Mouse (Mus musculus): ENCODE measurements around the gene Fnip2. TPM values are rescaled to one million over a fixed set of nuclear protein-coding genes. Genes with fewer than 3 reads are reported as not detected.
"Not testable (repeated sequence)": the region's sequence is repeated elsewhere in the genome, so short reads cannot be mapped to it uniquely, and the experiment has no call there.

Fnip2 gene
- total RNA-seq (2015; ENCODE audit: low replicate concordance) (35.5 and 82.1 TPM in 2 replicates), total RNA-seq (2017; ENCODE audit: low replicate concordance) (93.3 and 101 TPM in 2 replicates)

GRCm38 (mm10) chr3:79567703-79568362 lies at the start of gene Fnip2:
Gene Fnip2 (minus strand): TSS chr3:79567796.
- ATAC-seq (replicated peaks; ENCODE audit: low FRiP score, poor library complexity, severe bottlenecking) = peak; percentile 94

DNA sequence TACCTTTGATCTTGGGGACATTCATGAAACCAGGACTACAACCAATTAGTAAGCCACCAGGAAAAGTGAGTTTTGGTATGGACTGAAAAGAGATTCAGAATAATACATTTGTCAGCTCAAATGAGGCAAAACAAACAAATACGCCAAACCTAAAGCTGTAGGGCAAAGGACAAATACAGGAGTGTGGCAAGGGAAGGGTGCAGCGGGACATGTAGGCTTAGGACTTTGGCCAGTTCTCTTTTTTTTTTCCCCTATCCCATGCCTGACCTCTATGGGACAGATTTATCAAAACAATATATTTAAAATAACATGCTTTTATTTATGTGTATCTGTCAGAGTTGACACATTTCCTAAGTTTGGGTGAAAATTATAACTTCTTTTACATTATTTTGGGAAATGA lies 42.3 kb upstream of the Fnip2 start:
- ATAC-seq (replicated peaks; ENCODE audit: low FRiP score, poor library complexity, severe bottlenecking) = no peak

DNA sequence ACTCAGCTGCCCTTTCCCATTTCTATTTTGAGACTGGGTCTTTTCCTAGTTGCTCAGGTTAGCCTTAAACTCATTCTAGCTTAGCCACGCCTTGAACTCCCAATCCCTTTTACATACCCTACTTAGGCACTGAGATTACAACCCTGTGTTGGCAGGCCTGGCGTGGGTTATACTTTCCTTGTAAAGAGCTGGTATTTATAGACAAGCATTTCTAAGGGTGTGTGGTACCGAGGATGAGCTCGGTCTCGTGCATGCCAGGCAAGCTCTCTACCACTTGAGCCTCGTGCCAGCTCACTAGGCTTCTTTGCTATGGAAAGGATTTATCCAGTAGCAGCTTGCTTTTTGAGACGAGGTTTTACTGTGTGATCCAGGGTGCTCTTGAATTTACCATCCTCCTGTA lies 27.9 kb upstream of the Fnip2 start:
- no peak for ATAC-seq (replicated peaks; ENCODE audit: low FRiP score, poor library complexity, severe bottlenecking)

GRCm38 (mm10) chr3:79591793-79592471 lies 24.3 kb upstream of the Fnip2 start:
- no peak for ATAC-seq (replicated peaks; ENCODE audit: low FRiP score, poor library complexity, severe bottlenecking)

GRCm38 (mm10) chr3:79590863-79591792 lies 23.5 kb upstream of the Fnip2 start, which contains the start of gene Ppid:
Gene Ppid (plus strand): TSS chr3:79591342.
- peak; percentile 92 for ATAC-seq (replicated peaks; ENCODE audit: low FRiP score, poor library complexity, severe bottlenecking)

DNA sequence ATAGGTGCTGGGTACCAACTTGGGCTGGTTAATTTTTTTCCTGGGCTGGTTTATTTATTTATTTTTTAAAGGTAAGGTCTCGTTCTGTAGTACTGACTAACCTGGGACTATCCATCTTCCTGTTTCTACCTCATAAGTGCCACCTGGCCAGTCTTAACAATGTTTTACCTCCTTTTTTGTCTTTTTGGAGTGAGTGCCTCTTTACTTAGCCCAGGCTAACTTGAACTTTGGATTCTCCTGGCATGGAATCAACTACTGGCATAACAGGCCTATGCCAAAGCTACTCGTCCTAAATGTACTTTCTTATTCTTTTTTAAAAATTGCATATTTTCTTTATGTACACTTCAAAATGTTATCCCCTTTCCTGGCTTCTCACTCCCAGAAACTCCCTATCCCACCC lies 22.1 kb upstream of the Fnip2 start:
- ATAC-seq (replicated peaks; ENCODE audit: low FRiP score, poor library complexity, severe bottlenecking) = no peak

GRCm38 (mm10) chr3:79586804-79587203 lies 19.2 kb upstream of the Fnip2 start:
- peak; percentile 84 for ATAC-seq (replicated peaks; ENCODE audit: low FRiP score, poor library complexity, severe bottlenecking)

DNA sequence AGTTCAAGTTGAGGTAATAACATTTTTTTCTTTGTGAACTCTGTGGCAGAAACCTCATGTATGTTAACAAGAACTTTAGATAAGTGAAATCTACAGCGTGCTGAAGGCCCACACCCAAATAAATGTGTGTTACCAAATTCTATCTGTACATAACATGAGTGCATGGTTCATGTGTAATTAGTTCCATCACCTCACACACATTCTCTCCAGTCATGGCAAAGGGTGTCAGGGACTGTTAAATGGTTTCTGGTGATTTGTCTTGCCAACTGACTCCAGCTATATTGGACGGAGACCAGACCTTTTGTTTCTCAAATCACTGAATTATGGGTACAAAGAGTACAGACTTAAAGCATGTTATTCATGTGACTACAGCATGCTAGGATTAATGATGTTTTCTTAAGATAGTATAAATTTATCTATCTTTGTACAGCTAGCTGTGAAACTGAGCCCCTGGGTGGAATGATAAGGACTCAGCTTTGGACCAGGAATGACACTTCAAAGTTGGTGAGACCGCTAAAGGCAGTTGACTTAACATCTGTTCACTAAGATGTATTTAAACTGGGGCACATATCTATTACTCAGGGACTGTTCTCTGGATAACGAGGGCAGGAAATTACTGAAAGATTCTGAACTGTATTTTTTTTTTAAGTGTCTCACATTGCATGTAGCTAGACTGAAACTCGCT lies 12.4 kb upstream of the Fnip2 start:
- peak; percentile 91 for ATAC-seq (replicated peaks; ENCODE audit: low FRiP score, poor library complexity, severe bottlenecking)

DNA sequence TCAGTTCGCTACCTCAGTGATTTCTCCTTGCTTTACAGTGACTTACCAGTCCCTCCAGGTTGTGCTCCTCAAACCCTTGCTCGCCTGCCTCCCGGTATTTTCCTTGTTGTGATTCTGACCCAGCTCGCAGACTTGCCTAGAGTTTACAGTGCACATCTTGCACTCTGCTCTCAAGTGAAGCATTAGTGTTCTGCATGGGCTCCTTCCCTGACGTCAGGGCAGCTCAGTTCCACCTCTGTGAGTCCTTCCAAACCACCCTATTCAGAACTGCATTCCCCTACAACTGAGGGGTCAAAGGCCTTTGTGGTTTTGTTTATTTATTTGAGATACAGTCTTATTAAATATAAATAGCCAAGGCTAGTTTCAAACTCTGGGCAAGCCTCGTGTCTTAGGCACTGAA lies 10.6 kb upstream of the Fnip2 start:
- no peak for ATAC-seq (replicated peaks; ENCODE audit: low FRiP score, poor library complexity, severe bottlenecking)

DNA sequence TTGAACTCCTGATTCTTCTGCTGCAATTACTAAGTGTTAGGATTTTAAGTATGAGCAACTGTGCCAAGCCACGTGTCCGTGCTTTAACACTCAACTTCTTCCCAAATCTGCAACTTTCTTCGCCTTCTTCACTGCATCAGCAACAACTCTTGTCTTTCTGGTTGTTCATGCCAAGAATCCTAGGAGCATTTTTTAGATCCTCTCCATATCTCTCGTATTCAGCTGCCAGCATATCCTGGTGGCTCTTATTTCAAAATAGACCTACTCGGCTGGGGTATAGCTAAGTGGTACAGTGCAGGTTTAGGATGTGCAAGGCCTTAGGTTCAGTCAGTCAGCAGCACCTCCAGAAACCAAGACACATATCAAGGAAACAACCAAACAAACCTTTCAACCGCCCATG lies 10.0 kb upstream of the Fnip2 start:
- no peak for ATAC-seq (replicated peaks; ENCODE audit: low FRiP score, poor library complexity, severe bottlenecking)

- ATAC-seq (replicated peaks; ENCODE audit: low FRiP score, poor library complexity, severe bottlenecking) = no peak
These were observed 9.3 kb upstream of the Fnip2 start for GRCm38 (mm10) chr3:79576865-79577264.

DNA sequence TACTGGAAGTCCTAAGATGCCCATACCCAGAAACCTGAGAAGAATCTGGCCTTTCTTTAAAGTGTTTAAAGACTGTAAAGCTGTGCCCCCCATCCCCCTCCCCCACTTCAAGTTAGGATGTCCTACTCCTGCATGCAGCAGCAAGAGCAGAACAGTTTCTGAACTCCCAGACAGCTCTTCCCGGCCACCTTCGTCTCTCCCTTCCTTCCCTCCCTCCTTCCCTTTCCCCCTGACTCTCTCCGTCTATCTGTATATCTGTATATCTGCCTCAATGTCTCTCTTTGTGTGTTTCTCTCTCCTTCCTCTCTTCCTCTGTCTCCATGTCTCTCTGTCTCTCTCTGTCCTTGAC lies 8.8 kb upstream of the Fnip2 start:
- no peak for ATAC-seq (replicated peaks; ENCODE audit: low FRiP score, poor library complexity, severe bottlenecking)

GRCm38 (mm10) chr3:79575576-79576467 lies 8.2 kb upstream of the Fnip2 start:
- ATAC-seq (replicated peaks; ENCODE audit: low FRiP score, poor library complexity, severe bottlenecking) = no peak

DNA sequence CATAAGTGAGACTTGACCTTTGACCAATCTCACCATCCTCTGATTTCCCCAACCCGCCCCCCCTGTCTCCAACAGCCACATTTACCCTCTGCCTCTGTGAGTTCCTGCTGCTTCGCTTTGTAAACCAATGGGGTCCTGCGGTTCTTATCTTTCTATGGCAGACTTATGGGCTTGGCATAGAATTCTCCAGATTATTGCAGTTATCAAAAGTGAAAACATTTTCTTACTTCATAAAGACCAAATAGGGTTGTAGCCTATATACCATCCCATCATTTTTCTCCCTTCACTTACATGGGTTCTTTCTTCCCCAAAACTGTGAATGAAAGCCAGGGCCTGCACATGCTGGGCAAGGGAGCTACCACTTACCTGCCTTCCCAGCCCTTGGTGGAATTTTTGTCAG lies 6.7 kb upstream of the Fnip2 start:
- ATAC-seq (replicated peaks; ENCODE audit: low FRiP score, poor library complexity, severe bottlenecking) = peak; percentile 96

DNA sequence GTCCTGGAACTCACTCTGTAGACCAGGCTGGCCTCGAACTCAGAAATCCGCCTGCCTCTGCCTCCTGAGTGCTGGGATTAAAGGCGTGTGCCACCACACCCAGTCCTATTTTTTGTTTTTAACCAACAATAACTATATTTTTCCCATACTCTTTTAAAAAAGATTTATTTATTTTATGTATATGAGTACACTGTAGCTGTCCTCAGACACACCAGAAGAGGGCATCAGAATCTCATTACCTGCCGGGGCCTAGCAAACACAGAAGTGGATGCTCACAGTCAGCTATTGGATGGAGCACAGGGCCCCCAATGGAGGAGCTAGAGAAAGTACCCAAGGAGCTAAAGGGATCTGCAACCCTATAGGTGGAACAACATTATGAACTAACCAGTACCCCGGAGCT lies 5.8 kb upstream of the Fnip2 start:
- ATAC-seq (replicated peaks; ENCODE audit: low FRiP score, poor library complexity, severe bottlenecking) = not testable (repeated sequence)

DNA sequence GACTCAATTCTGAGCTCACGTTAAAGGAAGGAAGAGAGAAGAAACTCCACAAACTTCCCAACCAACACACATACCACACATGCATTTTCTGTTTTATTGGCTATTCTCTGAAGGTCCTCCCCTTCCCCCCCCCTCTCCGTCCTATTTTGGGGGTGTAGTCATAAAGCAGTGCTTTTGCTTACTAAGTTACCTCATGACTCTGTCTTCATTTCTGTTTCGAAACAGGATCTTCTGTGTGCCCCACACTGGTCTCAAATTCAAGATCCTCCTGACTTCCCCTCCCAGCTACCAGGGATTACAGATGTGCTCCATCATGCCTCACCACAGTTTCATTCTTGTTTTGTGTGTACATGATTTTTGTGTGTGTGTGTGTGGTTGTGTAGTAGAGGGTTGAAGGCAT lies 4.8 kb upstream of the Fnip2 start:
- ATAC-seq (replicated peaks; ENCODE audit: low FRiP score, poor library complexity, severe bottlenecking) = no peak

GRCm38 (mm10) chr3:79569351-79569681 lies 1.7 kb upstream of the Fnip2 start:
- ATAC-seq (replicated peaks; ENCODE audit: low FRiP score, poor library complexity, severe bottlenecking) = no peak

DNA sequence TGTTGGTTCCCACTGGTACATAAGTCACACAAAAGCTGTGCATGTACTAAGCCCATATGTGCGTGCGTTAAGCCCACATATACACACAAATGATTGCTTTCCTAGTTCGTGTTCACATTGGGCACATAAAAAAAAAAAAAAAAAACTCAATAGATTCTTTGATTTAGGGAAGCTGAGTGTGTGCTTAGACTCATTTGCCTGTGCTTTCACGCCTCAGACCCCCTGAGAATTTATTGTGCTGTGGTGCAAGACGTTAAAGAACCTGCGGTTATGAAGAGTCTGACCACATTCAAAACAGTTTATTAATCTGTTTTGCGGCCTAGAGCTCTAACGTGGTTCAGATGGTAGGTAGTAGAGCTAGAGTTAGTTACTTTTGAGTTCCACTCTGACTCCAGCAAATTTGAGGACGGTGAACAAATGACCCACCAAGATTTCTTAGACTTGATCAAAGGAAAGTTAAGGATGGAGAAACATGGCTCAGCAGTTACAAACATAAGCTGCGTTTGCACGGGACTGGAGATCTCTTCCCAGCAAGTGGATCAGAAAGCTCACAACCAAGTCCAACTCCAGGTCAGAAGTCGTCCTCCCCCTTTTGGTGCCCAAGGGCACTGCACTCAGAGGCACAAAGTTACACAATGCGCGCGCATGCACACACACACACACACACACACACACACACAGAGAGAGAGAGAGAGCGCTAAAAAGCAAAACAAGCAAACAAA lies 1.2 kb upstream of the Fnip2 start:
- ATAC-seq (replicated peaks; ENCODE audit: low FRiP score, poor library complexity, severe bottlenecking) = no peak
